Mouse (Mus musculus) liver, embryonic 13.5 days (tissue): ENCODE data around the gene Adat3. TPM values are rescaled to one million over a fixed set of nuclear protein-coding genes. Genes with fewer than 3 reads are reported as not detected.
"Not testable (repeated sequence)": the region's sequence is repeated elsewhere in the genome, so short reads cannot be mapped to it uniquely, and the experiment has no call there.

Experiments
- ATAC-seq: fragments of 200-750 bp; cut with Nextera tagmentation; 2 replicates; pipeline ENCODE4 v1.8.0; 2017; ENCODE audit warnings: low read depth, mild to moderate bottlenecking, moderate number of reproducible peaks, moderate library complexity
- DNase-seq: peaks from one replicate; pipeline ENCODE4 v3.0.0; 2022
- H3K27ac ChIP-seq: fragments of 300-500 bp; sonication (generic); 2 replicates; pipeline ENCODE4 v1.5.1; 2015; ENCODE audit warnings: moderate library complexity, mild to moderate bottlenecking, inconsistent platforms
- H3K27me3 ChIP-seq: fragments of 300-500 bp; sonication (generic); 2 replicates; pipeline ENCODE4 v1.6.1; 2015; ENCODE audit warnings: mild to moderate bottlenecking, inconsistent platforms
- H3K36me3 ChIP-seq: fragments of 300-500 bp; sonication (generic); 2 replicates; pipeline ENCODE4 v1.6.1; 2015; ENCODE audit warnings: mild to moderate bottlenecking, inconsistent platforms
- H3K4me1 ChIP-seq: fragments of 300-500 bp; sonication (generic); replicated peaks from 2 replicates; pipeline ENCODE4 v1.6.1; 2015; ENCODE audit warnings: inconsistent platforms
- H3K4me2 ChIP-seq: fragments of 300-500 bp; sonication (generic); 2 replicates; pipeline ENCODE4 v1.6.1; 2015; ENCODE audit warnings: inconsistent platforms, mild to moderate bottlenecking, moderate library complexity
- H3K4me3 ChIP-seq: fragments of 300-500 bp; sonication (generic); replicated peaks from 2 replicates; pipeline ENCODE4 v1.5.1; 2015; ENCODE audit warnings: mild to moderate bottlenecking, inconsistent platforms
- H3K9ac ChIP-seq: fragments of 300-500 bp; sonication (generic); 2 replicates; pipeline ENCODE4 v1.6.1; 2015; ENCODE audit warnings: mild to moderate bottlenecking, inconsistent platforms
- H3K9me3 ChIP-seq: fragments of 300-500 bp; sonication (generic); replicated peaks from 2 replicates; pipeline ENCODE4 v1.6.1; 2016; ENCODE audit warnings: inconsistent platforms
- WGBS: fragments of 180-500 bp; shearing (Covaris S2); methylation state at CpG from one replicate; pipeline ENCODE4 v1.1.7; 2015; ENCODE audit not compliant: insufficient replicate concordance; 5-methylcytosine and 5-hydroxymethylcytosine counted together
- polyA plus RNA-seq: library from polyadenylated mRNA; unstranded; fragments of >200 nt; fragmentation: Nextera tagmentation; extraction: Ambion mirVana; gene quantifications from 2 replicates; pipeline ENCODE4 v1.2.1, GENCODE M21; 2015

The Adat3 gene
- polyA plus RNA-seq, 1 experiment from 2014 or later, result 6.3 TPM

DNA sequence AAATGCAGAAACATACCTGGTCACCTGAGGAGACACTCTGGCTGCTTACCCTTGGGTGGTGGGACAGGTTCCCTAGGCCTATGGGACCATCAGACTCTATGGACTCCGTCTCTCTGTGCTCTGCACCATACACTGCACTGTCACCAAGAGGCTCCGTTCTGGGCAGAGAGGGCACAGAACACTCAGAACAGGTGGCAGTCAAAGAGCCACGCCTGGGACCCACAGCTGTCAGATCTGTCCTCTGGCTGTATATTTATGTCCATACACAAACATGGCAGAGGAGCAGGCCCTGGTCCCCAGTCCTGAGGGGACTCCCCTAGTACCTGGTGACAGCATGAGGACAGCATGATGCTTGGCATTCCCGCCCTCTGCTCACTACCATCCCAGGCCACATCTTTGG, 23.1 kb downstream of the Adat3 start:
- H3K9me3 ChIP-seq, result no peaks in the 10 kb centered on the region
- WGBS, result 83% methylated on average over 4 of the region's 4 CpGs
- H3K4me2 ChIP-seq, result no peak overlapping the region
- H3K4me1 ChIP-seq, result peaks cover 71% of the 10 kb centered on the region
- H3K9ac ChIP-seq, result peak overlapping the region; percentile 27; the same call in 1 of the 2 replicates
- DNase-seq (no peak), ATAC-seq (no peak)
- peak overlapping the region; percentile 92; the same call in 1 of the 2 replicates for H3K27ac ChIP-seq
- no peaks in the 10 kb centered on the region for H3K27me3 ChIP-seq
- peaks cover 4% of the 10 kb centered on the region for H3K36me3 ChIP-seq
- no peak overlapping the region for H3K4me3 ChIP-seq

- ATAC-seq (0 out of 2 replicates have a peak, but pooled peaks have one; percentile 13), DNase-seq (no peak)
- Histone ChIP-seq H3K27me3 (no peaks in the 10 kb centered on the region), H3K4me1 (peaks cover 73% of the 10 kb centered on the region), H3K9ac (peak overlapping the region; percentile 30; the same call in 1 of the 2 replicates), H3K36me3 (peaks cover 8% of the 10 kb centered on the region), H3K9me3 (no peaks in the 10 kb centered on the region), H3K27ac (peak overlapping the region; percentile 6), H3K4me3 (no peak overlapping the region), H3K4me2 (no peak overlapping the region)
- 34% methylated on average over 2 of the region's 2 CpGs for WGBS
These were observed 25.0 kb downstream of the Adat3 start for GRCm38 (mm10) chr10:80627685-80628084.

- no peak for ATAC-seq
- H3K4me2 ChIP-seq, result no peak overlapping the region
- H3K27ac ChIP-seq, result no peak overlapping the region
- no peak overlapping the region for H3K9ac ChIP-seq
- H3K27me3 ChIP-seq, result no peaks in the 10 kb centered on the region
- 67% methylated on average over 9 of the region's 9 CpGs for WGBS
- no peak overlapping the region for H3K4me3 ChIP-seq
- H3K9me3 ChIP-seq, result no peaks in the 10 kb centered on the region
- no peak for DNase-seq
- H3K36me3 ChIP-seq, result peaks cover 11% of the 10 kb centered on the region
- peaks cover 63% of the 10 kb centered on the region for H3K4me1 ChIP-seq
These were observed 26.2 kb downstream of the Adat3 start for GRCm38 (mm10) chr10:80628925-80629324.

DNA sequence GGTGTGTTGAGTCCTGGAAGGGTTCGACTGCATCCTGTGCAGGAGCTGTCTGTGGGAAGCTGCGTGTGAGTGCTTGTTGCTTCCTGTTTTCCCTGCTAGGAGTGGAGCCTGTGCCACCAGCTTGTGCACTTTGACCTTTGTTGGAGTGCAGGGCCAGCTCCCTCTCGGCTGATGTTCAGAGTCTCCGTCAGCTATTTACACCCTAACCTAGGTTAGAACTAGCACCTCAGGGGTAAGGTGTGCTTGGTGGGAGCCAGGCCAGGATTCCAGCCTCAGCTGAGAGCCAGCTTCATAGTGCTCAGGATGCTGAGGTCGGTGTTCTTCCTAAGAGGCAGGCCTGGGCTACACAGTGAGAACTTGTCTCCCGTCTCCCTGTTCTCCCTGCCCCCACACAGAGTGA, 32.7 kb downstream of the Adat3 start:
- no peak overlapping the region for H3K4me2 ChIP-seq
- H3K9ac ChIP-seq, result no peak overlapping the region
- peak overlapping the region; percentile 40 for H3K27ac ChIP-seq
- 67% methylated on average over 6 of the region's 6 CpGs for WGBS
- H3K9me3 ChIP-seq, result no peaks in the 10 kb centered on the region
- H3K36me3 ChIP-seq, result peaks cover 72% of the 10 kb centered on the region
- DNase-seq (no peak), ATAC-seq (no peak)
- H3K4me3 ChIP-seq, result no peak overlapping the region
- H3K27me3 ChIP-seq, result no peaks in the 10 kb centered on the region
- peaks cover 26% of the 10 kb centered on the region for H3K4me1 ChIP-seq

DNA sequence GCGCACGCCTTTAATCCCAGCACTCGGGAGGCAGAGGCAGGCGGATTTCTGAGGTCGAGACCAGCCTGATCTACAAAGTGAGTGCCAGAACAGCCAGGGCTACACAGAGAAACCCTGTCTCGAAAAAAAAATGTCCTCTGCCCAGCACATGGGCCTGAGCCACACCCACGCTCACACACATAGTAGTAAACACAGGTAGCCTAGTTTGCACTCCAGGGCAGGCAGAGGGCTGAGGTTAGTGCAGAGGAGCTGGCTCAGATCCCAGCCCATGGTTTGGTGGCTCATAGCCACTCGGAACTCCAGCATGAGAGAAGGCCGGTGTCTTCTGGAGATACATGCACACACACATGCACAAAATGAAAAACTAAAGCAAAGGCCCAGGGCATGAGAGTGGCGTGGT, 44.3 kb downstream of the Adat3 start:
- no peak for ATAC-seq
- Histone ChIP-seq H3K27me3 (no peaks in the 10 kb centered on the region), H3K4me3 (no peak overlapping the region), H3K4me1 (0 out of 2 replicates have a peak, but pooled peaks cover 3% of the 10 kb centered on the region), H3K36me3 (peaks cover 41% of the 10 kb centered on the region), H3K9ac (no peak overlapping the region), H3K27ac (no peak overlapping the region), H3K9me3 (no peaks in the 10 kb centered on the region), H3K4me2 (no peak overlapping the region)
- DNase-seq, result no peak
- 81% methylated on average over 10 of the region's 10 CpGs for WGBS

DNA sequence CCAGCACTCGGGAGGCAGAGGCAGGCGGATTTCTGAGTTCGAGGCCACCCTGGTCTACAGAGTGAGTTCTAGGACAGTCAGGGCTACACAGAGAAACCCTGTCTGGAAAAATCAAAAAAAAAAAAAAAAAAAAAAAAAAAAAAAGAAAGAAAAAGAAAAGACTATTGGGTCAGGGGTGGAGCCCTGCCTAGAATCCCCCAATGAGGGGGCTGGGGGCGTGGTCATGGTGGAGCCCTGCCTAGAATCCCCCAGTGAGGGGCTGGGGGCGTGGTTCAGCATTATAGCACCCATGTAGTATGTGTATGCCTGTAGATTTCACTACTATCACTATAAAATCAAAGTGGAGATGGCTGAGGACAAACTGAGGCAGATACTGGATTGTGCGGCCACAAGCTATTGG, 47.2 kb downstream of the Adat3 start:
- WGBS, result 78% methylated on average over 6 of the region's 6 CpGs
- H3K27me3 ChIP-seq, H3K9ac ChIP-seq, H3K4me2 ChIP-seq, DNase-seq, H3K4me3 ChIP-seq, H3K27ac ChIP-seq, ATAC-seq, H3K9me3 ChIP-seq: not testable (repeated sequence)
- Histone ChIP-seq H3K4me1 (peaks cover 19% of the 10 kb centered on the region), H3K36me3 (peaks cover 14% of the 10 kb centered on the region)

DNA sequence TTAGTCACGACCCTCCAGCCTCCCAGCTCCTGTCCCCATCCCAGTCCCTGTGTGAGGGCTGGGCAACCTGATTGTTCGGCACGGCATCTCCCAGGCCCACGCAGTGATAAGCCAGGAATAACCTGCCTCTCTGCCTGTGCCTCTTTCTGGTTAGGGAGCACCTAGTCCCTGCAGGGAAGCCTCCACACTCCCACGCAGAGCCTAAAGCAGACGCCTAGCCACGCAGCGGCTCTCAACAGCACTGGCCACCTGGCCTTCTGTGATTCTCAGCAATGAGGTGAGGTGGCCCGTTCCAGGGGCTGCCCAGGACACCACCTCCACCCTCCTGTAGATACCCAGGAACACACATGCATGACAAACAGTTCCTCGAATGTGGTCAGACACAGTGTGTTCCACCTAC, 47.7 kb downstream of the Adat3 start:
- DNase-seq (no peak), ATAC-seq (no peak)
- Histone ChIP-seq H3K4me3 (no peak overlapping the region), H3K27ac (no peak overlapping the region), H3K36me3 (peaks cover 10% of the 10 kb centered on the region), H3K9ac (no peak overlapping the region), H3K4me2 (no peak overlapping the region), H3K27me3 (no peaks in the 10 kb centered on the region), H3K9me3 (no peaks in the 10 kb centered on the region), H3K4me1 (peaks cover 24% of the 10 kb centered on the region)
- 79% methylated on average over 10 of the region's 10 CpGs for WGBS

GRCm38 (mm10) chr10:80653156-80653720, 50.6 kb downstream of the Adat3 start:
- WGBS, result 72% methylated on average over 6 of the region's 6 CpGs
- peaks cover 49% of the 10 kb centered on the region for H3K4me1 ChIP-seq
- no peak overlapping the region for H3K4me2 ChIP-seq
- no peak overlapping the region for H3K27ac ChIP-seq
- H3K4me3 ChIP-seq, result no peak overlapping the region
- no peaks in the 10 kb centered on the region for H3K9me3 ChIP-seq
- H3K36me3 ChIP-seq, result no peaks in the 10 kb centered on the region
- DNase-seq (no peak), ATAC-seq (no peak)
- H3K27me3 ChIP-seq, result no peaks in the 10 kb centered on the region
- H3K9ac ChIP-seq, result no peak overlapping the region

GRCm38 (mm10) chr10:80654866-80655265, 52.2 kb downstream of the Adat3 start:
- Histone ChIP-seq H3K4me1 (peaks cover 55% of the 10 kb centered on the region), H3K36me3 (no peaks in the 10 kb centered on the region), H3K9ac (0 out of 2 replicates have a peak overlapping the region, but pooled peaks have one; percentile 95), H3K27ac (no peak overlapping the region; the same call in 1 of the 2 replicates), H3K4me3 (peak overlapping the region; percentile 87; the same call in 1 of the 2 replicates), H3K4me2 (peak overlapping the region; percentile 93), H3K27me3 (no peaks in the 10 kb centered on the region), H3K9me3 (no peaks in the 10 kb centered on the region)
- WGBS, result 83% methylated on average over 6 of the region's 6 CpGs
- ATAC-seq (no peak), DNase-seq (no peak)

DNA sequence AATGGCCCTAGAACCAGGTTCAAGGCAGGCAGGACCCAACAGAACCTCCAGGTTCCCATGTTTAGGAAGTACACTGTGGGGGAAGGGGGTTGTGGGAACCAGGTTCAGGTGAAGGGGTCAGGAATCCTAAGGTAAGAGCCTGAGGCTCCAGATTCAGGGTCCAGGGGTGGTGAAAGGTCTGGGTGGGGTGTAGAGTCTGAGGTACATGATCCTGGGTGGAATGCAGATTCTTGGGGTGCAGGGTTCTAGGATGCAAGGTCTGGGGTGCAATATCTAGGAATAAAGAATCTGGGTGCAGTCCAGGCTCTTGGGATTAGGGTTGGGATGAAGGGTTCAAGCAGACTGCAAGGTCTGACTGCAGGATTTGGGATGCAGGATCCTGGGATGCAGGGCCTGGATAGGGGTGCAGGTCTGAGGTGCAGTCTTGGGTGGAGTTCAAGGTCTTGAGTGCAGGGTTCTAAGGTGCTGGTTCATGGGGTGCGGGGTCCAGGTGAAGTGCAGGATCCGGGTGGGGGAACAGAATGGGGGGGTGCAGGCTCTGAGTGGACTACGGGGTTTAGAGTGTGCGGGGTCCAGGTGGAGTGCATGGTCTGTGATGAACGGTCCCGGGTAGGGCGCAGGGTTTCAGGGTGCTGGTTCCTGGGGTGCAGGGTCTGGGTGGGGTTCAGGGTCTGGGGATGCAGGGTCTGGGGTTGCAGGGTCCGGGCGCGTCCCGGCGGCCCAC, 52.9 kb downstream of the Adat3 start:
- WGBS, result 4% methylated on average over 12 of the region's 12 CpGs
- Histone ChIP-seq H3K9ac (peak overlapping the region; percentile 95), H3K27me3 (no peaks in the 10 kb centered on the region), H3K4me3 (peak overlapping the region; percentile 87), H3K4me1 (peaks cover 55% of the 10 kb centered on the region), H3K27ac (peak overlapping the region; percentile 88), H3K36me3 (no peaks in the 10 kb centered on the region), H3K9me3 (no peaks in the 10 kb centered on the region), H3K4me2 (peak overlapping the region; percentile 93)
- ATAC-seq, result peak; percentile 24
- DNase-seq, result no peak

DNA sequence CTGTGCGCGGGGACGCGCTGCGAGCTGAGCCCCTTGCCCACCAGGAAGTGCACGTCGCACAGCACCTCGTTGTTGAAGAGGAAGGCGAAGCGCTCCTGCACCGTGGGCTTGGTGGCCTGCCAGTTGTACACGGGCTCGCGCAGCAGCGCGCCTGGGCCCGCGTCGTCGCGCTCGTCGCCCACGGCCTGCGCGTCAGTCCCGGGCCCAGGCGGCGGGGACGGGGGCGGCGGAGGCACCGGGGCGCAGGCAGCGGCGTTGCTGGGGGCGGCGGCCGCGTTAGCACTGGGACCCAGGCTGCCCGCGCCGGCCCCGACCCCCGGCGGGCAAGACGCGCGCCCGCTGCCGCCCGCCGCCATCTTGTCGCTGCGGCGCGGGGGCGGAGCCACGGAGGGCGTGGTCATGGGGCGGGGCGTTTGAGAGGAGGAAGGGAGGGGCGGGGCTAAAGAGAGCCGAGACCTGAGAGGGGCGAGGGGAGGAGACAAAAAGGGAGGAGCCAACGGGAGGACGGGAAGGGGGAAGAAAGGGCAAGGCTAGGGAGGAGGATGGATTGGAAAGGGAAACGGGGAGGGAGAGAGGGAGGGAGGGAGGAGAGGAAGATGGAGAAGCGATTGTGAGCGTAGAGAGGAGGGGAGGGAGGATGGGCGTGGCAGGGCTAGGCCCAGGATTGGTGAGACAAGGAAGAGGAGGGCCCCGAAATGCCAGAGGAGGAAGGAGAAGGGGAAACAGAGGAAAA, 53.6 kb downstream of the Adat3 start:
- H3K4me3 ChIP-seq, result peak overlapping the region; percentile 87
- H3K27ac ChIP-seq, result peak overlapping the region; percentile 88
- under 1% methylated on average over 67 of the region's 72 CpGs for WGBS
- H3K36me3 ChIP-seq, result no peaks in the 10 kb centered on the region
- no peaks in the 10 kb centered on the region for H3K27me3 ChIP-seq
- DNase-seq (peak; percentile 93), ATAC-seq (peak; percentile 66)
- peak overlapping the region; percentile 93 for H3K4me2 ChIP-seq
- peaks cover 59% of the 10 kb centered on the region for H3K4me1 ChIP-seq
- H3K9ac ChIP-seq, result peak overlapping the region; percentile 95
- no peaks in the 10 kb centered on the region for H3K9me3 ChIP-seq
